Mouse (Mus musculus): Measurements from ENCODE around the gene Rnf183.
"Not testable (repeated sequence)": the region's sequence is repeated elsewhere in the genome, so short reads cannot be mapped to it uniquely, and the experiment has no call there.

The Rnf183 gene
- long read RNA-seq, experiment 1, partial matches to known transcripts, result 0 of 1 reads
- long read RNA-seq, experiment 1, other reads (novel, unspliced or antisense), result 0 of 1 reads
- long read RNA-seq, experiment 2, partial matches to known transcripts, result 0 of 1 reads
- long read RNA-seq, experiment 2, other reads (novel, unspliced or antisense), result 1 of 1 reads

DNA sequence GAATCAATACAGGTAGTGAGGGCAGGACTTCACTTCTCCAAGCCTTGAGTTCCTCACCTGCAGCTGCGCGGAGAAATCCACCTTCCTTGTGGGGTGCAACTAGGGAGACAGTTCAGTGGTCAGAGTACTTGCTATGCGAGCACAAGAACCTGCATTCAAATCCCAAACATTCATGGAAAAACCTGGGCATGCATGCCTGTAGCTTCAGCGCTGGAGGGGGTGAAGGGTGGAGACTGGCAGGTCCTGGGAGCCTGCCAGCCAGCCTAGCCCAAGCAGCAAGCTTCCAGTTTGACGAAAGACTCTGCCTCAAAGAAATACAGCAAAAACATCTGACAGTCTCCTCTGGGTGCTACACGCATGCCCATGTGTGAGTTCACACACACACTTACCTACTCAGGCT lies at the start of gene Rnf183:
TSS of gene Rnf183 (minus strand) at position 172 of the 400 bp plus-strand sequence.
- intact Hi-C loops (cut with DNase I), result no loop called here

DNA sequence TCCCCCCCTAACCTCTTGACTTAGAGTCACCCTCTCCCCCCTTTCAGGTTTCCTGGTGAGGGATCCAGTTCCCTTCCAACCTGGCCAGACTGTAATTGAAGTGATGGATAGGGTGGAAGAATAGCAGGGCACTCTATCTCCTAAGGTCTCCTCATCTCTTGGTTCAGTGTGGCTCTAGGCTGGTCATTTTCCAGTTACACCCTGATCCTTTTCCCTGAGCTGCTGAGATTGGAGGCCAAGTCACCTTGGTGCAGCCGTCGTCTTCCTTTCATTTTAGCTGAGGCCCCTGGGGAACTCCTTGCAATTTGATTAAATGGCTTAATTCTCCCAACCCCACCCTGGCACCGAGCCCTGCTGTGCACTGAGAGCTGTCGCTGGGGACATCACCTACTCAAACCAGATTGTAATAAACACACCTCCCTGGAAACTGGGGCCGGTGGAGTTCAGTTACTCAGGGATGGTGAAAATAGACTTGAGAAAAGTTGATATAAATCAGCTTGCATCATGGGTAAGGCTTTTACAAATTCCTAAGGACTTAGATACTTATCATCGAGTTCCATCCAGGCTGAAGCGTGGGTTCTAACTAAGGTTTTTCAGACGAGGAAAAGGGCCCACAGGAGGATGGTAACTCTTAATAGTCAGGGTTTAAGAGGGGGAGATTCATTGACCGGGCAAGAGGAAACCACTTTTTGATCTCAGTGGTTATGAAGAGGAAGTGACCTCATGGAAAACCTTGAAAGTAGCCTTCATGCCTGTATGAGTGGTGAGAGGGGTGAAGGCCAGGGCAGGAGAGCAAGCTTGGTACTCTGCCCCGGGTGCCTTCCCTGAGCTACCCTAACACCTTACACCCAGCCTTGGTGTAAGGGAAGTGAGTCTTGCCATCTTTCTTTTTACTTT lies 45.9 kb upstream of the Rnf183 start:
- intact Hi-C loops (cut with DNase I), result no loop called here

DNA sequence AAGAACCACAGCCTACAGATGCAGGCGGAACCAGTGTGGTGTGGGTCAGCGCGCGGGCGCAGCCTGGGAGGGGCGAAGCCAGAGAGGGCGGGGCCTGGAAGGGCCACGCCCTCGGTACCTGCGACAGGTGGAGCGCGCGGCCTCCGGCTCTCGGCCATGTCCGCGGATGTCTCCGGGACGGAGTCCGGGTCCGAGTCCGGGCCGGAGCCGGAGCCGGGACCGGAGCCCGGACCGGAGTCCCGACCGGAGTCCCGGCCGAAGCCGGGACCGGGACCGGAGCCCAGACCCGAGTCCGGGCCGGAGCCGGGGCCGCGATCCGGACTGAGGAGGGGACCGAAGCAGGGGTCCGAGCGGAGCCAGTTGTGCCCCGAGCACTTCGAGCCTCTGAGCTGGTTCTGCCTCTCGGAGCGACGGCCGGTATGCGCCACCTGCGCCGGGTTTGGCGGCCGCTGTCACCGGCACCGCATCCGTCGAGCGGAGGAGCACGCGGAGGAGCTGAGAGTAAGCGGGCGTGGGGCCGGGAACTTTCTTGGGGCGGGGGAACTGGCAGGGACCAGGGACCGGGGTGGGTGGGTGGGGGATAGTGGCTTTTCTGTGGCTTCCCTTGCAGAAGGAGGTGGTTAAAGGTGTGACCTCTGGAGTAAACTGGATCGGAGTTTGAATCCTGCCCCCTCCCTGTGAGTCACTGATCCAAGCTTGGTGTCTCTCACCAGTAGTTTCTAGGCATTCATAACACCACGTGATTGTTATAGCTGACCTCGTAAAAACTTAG lies 45.1 kb upstream of the Rnf183 start, which contains the start of gene Bspry:
TSS of gene Bspry (plus strand) at position 117 of the 772 bp plus-strand sequence.
- intact Hi-C loops (cut with DNase I), result no loop called here

DNA sequence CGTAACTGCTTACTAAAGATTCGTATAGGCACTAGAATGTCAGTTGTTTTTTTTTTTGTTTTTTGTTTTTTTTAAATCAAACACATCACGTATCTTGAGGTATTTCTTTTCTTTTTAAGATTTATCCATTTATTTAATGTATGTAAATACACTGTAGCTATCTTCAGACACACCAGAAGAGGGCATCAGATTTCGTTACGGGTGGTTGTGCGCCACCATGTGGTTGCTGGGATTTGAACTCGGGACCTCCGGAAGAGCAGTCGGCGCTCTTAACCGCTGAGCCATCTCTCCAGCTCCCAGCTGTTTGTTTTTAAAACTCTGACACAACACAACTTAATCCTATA lies 44.5 kb upstream of the Rnf183 start:
- intact Hi-C loops (cut with DNase I), result not testable (repeated sequence)

DNA sequence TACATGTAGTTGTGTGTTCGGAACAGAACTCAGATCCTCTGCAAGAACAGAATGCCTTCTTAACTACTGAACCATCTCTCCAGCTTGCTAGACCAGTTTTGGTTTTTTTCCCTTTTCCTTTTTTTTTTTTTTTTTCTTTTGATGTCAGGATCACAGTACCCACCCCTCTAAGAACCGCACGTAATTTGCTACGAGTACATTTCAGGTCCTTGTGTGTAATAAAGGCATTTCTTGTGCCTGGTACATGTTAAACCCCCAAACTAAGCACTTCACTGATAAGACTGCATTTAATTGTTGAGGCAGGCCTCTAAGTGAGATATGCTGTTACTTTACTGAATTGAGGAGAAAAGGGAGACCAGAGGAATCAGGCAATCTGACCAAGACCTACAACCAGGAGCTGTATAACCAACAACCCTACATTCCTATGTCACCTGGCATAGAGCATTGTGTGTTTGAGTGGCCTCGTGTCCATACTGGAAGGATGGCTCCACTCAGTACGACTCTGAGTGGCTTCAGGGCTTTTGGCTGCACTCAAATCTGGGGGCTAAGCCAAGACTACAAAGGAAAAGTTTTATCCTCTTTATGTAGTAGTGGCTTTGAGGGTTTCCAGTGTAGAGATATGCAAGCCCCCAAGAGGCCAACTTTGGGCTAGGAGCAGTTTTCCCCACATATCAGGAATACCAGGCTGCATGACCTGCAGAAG lies 42.6 kb upstream of the Rnf183 start:
- intact Hi-C loops (cut with DNase I), result no loop called here

DNA sequence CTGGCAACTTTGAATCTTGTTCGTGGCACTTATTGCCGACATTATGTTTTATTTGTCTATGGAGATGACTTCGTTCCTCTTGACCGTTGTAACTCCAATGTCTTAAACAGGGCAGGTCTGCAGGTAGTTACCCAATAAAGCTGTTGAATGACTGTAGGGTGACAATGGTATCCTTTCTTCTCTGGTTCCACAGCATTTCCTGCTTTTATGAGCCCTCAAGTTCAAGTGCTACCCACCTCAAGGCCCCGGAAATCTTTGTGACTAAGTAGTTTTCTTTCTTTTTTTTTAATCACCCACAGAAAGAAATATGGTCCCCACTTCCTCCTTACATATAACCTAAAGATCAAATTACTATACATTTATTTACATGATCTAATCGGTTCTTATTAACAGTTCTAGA lies 40.7 kb upstream of the Rnf183 start:
- intact Hi-C loops (cut with DNase I), result no loop called here

DNA sequence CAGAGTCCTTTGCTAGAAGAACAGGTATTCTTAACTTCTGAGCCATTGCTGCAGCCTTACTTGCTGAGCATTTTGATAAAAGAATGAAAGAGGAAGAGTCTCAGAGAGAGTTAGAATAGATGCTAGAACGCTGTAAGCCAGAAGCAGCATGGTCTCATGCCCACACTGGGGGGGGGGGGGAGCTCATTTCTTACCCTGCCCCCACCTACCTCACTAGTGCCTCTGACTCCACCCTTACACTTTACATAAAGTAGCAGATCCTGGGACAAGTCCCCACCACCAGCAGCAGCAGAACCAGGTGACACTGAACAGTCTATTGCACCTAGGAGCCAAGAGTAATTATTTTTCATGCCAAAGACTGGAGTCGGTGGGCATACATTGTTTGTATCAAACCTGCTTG lies 40.1 kb upstream of the Rnf183 start:
- intact Hi-C loops (cut with DNase I), result no loop called here

DNA sequence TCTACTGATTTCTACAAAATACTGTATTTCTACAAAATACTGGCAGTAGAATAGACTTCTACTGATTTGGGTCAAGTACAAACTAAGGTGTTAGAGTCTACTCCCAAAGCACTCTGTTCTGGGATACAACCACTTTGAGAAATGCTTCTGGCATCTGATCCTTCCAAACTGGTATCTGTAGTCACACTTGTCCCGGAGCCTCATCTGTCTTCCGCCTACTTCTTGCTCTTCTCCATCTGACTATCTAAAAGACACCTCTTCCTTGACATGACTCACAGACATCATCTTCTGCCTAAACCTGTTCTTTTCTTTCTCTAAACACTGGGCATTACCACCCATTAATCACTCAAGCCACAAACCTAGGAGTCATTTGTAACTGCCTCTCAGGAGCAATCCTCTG lies 37.0 kb upstream of the Rnf183 start:
- intact Hi-C loops (cut with DNase I), result no loop called here

DNA sequence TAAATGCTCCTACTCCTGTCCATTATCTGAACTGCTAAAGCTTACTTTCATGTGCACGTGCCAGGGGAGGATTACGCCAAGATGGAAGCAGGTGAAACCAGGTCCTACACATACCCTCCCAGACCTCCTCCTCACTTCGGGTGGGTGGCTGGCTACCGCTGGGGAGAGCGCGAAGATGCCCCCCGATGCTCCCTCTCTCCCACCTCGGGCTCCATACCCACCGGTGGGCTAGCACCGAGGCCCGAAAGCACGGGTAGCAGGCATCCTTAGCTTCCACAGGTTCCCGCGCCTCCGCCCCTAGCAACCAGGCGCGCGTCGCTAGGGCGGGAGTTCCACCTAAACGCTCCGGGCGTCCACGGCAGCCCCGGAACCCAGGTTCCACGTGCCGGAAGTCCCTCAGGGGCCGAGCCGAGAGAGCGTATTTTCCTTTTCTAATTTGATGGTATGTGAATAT lies 35.6 kb upstream of the Rnf183 start, which contains the start of gene Wdr31:
TSS of gene Wdr31 (minus strand) at position 299 of the 454 bp plus-strand sequence.
- intact Hi-C loops (cut with DNase I), result no loop called here

DNA sequence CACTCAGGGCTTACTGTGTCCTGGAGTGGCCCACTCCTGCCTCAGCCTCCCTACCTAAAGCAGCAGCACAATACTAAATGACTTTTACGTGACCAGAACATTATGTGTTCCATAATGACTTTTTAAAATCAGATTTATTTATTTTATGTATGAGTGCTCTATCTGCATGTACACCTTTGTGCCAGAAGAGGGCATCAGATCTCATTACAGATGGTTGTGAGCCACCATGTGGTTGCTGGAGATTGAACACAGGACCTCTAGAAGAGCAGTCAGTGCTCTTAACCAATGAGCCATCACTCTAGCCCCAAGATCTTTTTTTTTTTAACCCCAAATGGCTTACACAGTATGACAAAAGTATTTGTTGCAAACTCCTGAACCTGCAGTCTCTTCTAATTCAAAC lies 33.1 kb upstream of the Rnf183 start:
- intact Hi-C loops (cut with DNase I), result loop anchor here (10.0 kb wide), 1 partner anchor 227 kb away; no protein-coding TSS in a partner anchor

DNA sequence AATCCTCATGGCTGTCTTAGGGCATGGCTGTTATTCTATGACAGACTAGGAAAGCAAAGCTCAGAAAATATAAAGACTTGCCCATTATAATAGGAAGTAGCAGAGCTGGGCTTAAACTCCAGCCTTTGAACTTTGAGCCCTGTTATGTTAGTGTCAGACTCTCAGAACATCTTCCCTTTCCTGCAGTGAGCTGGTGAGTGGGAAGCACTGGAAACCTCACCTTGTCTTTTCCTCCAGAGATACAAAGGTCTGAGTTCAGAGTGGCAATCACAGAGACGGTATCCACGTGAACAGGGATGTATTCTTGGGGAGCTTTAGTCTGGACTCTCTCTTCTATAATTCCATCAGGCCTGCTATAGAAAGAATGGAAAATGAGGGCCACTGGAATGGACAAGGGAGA lies 28.1 kb upstream of the Rnf183 start:
- intact Hi-C loops (cut with DNase I), result loop anchor here (10.0 kb wide), 1 partner anchor 232 kb away; no protein-coding TSS in a partner anchor

DNA sequence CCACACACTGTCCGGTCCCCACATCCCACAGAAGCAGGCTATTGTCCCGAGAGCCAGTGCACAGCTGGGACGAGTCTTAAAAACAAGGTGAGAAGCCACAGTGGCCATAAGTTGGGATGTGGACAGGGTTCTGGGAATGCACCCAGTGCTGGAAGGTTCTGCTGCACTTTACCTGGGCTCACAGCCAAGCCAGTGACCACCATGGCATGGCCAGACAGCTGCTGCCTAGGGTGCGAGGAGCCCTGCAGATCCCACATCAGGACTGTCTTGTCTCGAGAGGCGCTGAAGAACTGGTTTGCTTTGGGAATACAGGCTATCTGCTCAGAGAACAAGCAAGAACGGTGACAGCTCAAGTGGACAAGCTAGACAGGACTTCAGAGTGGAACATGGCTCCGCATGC lies 25.3 kb upstream of the Rnf183 start:
- intact Hi-C loops (cut with DNase I), result loop anchor here (10.0 kb wide), 1 partner anchor 234 kb away; no protein-coding TSS in a partner anchor

DNA sequence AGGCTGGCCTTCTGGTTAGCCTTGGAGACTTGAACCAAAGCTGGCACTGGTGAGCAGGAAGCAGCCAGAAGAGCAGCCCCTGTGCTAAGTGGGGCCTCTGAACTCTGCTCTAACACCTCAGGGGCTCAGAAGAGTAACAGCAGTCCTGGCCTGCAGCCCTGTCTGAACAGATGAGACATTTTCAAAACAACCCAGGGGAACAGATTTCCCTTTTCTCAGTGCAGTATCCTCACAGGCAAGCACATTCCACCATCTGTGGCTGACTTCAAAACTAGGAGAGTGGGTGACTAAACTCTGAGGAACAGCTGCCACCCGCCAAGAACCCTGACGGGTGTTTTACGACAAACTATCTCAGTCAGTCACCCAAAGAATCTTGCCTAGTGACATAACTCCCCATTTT lies 24.0 kb upstream of the Rnf183 start:
- intact Hi-C loops (cut with DNase I), result loop anchor here (10.0 kb wide), 1 partner anchor 306 kb away; no protein-coding TSS in a partner anchor

DNA sequence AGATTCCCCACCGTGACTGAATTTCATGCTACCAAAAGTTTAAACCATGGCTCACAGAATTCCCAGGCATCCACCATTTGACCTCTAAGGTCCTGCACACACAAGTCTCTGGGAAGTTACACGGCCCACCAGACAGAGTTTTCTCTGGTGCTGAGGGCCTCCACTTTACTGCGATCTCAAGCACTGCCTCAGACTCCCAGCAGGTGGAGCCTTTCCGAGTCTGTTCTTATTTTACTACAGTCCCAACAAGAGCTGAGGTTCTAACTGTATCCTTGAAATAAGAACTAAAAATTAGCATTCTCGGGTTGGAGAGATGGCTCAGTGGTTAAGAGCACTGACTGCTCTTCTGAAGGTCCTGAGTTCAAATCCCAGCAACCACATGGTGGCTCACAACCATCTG lies 19.9 kb upstream of the Rnf183 start:
- intact Hi-C loops (cut with DNase I), result loop anchor here (10.0 kb wide), 1 partner anchor 310 kb away; no protein-coding TSS in a partner anchor

DNA sequence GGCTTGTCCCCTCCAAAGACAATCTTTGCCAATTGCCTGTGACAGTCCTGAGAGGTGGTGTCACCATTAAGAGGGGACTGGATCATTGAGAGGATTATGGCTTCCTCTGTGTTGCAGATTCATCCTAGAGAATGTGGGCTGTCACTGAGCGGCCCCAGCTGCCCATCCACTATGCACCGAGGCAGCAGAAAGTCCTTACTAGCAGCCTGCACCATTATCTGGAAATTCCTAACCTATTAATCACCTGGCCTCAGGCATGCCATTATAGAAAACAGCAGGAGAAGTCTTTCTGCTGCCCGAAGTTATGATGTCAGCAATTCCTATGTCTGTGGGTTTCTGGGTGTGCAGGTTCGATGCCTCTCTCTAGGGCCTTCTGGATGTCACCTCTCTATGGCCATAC lies 5.9 kb upstream of the Rnf183 start:
- intact Hi-C loops (cut with DNase I), result no loop called here

DNA sequence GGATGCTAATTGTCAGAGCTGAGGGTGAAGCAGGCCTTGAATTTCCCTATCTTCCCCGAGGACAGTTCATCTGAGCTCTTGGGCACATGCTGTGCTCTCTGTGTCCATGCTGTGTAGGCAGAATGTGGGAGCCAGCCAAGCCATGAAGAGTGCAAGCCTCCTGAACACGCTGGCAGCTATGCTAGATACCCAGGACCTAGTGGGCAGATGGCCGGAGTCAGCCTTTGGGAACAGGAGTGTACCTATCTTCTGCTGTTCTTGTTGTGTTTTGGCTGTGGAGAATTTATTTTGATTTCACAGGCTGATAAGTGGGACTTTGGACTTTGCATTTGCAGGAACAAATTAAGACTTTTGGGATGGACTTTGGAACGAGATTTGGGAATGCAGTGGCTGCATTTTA lies 5.5 kb upstream of the Rnf183 start:
- intact Hi-C loops (cut with DNase I), result no loop called here

DNA sequence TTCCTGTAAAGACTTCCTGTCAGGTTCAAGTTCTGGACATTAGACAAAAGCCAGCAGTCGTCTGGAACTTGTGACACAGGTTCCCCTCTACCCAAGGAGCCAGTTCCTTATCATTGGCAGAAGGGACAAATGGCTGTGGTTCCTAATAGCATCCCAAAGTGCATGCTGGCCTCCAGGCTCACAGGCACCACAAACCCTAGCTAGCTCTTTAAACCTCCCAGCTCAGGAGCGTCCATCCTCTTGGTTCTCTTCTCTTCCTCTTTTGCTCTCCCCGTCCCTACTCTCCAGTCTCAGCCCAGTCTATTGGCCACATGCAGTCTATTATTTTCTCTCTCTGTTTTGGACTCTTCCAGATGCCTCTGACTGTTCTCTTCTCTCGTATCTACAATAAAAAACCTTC lies 4.7 kb upstream of the Rnf183 start:
- intact Hi-C loops (cut with DNase I), result no loop called here

DNA sequence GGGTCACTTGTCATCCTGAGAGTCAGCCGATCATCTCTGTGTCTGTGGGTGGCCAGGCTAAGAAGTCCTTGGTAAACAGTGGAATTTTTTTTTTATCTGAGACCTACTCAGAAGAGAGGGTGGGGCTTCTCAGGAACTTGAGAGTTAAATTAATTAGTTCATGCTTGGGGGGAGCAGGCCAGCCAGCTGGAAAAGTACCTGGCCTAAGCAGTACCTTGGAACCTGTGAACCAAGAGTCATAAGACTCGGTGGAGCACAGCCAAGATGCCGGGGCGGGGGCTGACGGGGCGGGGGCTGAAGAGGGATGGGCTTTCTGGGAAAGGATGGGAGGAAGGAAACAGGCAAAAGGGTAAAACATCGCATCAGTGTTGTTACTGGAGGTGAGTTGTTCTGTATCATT lies 2.8 kb upstream of the Rnf183 start:
- intact Hi-C loops (cut with DNase I), result no loop called here

DNA sequence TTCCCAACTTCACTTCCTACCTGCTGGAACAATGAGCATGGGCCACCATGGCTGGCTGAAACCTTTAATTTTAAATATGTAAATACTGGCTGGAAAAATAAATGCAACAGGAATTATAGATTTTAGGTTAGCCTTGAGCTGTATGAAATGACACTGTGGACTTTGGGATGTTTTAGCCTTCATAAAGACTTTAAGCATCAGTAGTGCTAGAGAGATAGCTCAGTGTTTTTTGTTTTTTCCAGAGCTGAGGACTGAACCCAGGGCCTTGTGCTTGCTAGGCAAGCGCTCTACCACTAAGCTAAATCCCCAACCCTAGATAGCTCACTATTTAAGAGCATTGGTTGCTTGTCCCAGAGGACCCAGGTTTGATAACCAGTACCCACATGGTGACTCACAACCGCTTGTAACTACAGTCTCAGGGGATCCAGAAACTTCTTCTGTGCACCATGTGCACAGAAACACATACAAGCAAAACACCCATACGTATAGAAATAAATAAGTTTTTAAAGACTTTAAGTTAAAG lies 2.3 kb upstream of the Rnf183 start:
- intact Hi-C loops (cut with DNase I), result no loop called here

DNA sequence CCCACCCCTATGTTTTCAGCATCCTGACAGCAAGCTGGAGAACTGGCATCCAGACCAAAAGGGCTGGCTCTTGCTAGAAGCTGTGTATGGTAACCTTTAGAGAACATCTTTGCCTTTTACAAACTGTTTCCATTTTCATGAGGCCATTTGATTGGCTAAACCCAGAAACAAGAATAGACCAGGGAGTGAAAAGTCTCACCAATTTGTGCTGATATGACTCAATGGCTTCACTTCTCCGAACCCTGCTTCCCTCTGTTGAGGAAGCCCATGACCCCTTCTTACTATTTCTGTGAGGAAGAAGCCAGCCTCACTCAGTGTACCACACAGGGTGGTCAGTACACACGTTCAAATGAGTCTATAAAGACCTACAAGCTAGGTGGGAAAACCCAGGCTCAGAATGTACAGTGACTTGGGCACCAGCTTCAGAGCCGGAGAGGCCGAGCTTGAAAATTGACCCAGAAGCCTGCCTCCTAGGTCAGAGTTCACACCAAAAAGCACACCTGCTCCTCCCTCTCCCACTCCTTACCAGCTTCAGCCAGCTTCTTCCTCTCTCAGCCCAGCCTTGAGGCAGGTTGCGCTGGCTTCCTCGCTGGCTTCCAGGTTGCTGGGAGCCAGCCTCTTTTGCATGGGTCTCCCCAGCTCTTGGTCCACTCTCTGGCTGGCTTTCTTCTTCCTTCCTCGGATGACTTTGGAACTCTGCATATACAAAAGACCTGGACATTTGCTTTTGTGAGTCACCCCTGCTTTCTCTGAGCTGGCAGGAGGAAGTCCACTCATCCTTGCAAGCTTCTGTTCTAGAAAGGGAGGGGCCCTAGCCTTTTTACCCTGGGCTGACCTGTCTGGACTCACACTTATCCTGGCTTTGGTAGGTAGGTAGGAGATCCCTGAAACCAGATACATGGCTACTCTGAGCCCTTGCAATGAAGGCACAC lies 847 bp downstream of the Rnf183 start:
- intact Hi-C loops (cut with DNase I), result no loop called here
